Mouse (Mus musculus) G1E-ER4 (cell line): ENCODE results near the gene Gm49383. TPM values are rescaled to one million over a fixed set of nuclear protein-coding genes. Genes with fewer than 3 reads are reported as not detected.
"Not testable (repeated sequence)": the region's sequence is repeated elsewhere in the genome, so short reads cannot be mapped to it uniquely, and the experiment has no call there.

ENCODE experiments used
- GATA1 ChIP-seq: IDR thresholded peaks from one replicate; pipeline ENCODE4 v1.8.0; 2012; ENCODE audit warnings: low read length, inconsistent platforms
- polyA plus RNA-seq: library from polyadenylated mRNA; stranded (reverse); fragments of >175 nt; gene quantifications from 2 replicates; pipeline ENCODE4 v1.2.3, GENCODE M21; 2012

Gm49383 gene
- polyA plus RNA-seq, 1 experiment, result 78.8 TPM

- no peak for TF ChIP-seq GATA1
These were observed 12.3 kb downstream of the Gm49383 start for GRCm38 (mm10) chr12:69184342-69185295.

DNA sequence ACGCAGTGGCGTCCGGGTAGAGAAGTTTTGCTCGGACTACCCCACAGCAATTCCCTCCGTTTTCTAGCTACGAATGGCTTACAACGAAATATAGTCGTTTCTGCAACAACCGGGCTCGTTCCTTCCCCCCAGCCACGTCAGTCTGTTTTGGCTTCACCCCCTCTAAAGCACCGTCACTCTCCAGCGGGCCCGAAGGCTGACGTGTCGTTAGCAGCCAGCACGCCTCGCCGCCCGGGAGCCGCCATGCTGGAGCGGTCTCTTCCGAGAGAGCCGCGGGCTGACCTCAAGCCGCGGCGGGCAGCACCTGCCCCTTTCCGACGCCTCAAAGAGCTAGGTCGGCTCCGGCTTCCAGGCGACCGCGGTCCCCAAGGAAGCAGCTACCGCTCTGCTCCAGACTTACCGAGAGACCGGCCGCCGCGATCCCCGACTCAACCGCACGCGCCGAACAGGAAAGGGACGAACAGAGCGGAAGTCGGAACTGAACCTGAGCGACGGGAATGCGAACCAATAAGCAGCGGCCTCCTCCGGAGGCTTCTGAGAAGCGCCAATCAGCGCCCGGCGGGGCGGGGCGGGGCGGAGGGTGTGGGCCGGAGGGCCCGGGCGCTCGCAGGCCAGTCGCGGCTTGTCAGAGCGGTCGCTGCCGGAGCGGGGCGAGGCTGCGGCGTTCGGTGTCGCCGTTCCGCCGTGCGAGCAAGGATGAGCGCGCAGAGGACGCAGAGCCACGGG, 13.2 kb downstream of the Gm49383 start, which contains the start of the genes Rpl36al and Mgat2:
Rpl36al (minus strand) TSS at position 501 of the 726 bp plus-strand sequence.
Mgat2 (plus strand) TSS at position 575 of the 726 bp plus-strand sequence.
- TF ChIP-seq GATA1, result no peak

- TF ChIP-seq GATA1, result no peak
These were observed 15.1 kb downstream of the Gm49383 start for GRCm38 (mm10) chr12:69181800-69182199.

DNA sequence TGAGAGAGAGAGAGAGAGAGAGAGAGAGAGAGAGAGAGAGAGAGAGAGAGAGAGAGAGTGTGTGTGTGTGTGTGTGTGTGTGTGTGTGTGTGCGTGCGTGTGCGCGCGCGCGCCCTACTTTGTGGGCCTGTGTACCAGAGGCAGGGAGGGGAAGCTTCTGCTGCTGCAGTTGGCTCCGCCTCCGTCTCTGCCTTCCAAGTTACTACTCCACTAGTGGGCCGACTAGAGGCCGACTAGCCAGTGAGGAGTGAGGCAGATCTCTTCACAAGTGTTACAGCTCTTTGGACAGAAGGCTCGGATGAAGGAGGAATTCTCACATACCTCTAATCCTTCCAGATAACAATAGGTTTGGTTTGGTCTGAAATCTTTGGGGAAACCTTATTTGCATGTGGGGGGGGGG, 17.5 kb downstream of the Gm49383 start:
- TF ChIP-seq GATA1, result no peak

DNA sequence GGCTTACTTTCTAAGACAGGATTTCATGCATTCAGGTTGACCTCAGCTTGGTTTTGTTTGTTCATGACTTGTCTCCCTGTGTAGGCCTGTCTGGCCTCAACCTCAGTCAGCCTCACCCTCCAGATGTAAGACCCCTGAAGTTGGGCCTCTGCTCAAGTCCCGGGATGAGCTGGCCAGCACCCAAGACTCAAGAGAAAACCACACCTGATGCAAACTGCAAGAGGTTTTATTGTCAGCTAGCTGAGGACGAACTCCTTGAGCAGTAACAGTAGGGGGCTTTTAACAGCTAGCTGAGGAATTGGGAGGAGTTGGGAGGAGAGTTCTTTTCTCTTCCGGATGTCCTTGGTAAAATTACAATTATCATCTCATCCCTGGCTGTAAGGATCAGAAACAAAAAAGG, 19.4 kb downstream of the Gm49383 start:
- TF ChIP-seq GATA1, result no peak

DNA sequence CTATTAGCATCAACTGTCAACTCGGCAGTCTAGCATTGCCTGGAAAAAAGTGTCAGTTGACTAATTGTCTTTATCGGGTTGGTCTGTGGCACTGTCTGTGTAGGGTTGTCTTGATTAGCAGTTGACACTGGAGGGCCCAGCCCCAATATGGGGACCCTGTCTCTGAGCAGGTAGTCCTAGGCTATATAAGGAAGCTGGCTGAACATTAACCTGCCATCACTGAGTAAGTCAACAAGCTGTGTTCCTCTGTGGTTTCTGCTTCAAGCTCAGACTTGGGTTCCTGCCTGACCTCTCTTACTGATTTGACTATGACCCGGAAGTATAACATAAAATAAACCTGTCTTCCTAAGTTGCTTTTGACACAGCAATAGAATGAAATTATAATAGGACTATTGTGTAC, 20.9 kb downstream of the Gm49383 start:
- TF ChIP-seq GATA1, result no peak

GRCm38 (mm10) chr12:69171307-69171706, 25.6 kb downstream of the Gm49383 start:
- no peak for TF ChIP-seq GATA1

DNA sequence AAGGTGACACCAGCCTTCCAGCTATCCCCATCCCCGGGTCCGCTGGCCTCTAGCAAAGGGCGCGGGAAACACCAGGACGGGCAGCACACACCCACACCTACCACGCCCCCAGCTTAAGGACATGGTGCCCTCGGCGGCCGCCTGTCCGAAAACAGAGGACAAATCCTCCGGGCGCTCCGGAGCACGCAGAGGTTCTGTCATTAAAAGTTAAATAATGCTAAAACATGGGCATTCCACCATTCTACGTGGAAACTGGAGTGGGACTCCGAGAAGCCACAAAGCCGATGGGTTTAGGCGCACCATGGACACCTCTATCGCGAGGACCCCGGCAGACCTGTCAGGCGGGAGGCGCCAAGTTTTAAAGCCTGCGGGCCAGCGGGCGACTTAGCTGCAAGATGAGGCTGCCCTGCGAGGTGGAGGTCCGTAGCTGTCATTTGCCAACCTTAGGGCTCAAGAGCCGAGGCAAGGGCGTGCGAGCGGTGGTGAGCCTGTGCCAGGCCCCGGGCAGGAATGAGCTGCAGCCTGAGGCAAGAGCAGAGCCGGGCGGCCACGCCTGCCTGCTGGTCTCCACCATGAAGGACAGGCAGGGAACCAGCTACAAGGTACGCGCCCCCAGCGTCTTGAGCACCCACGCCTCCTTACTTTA, 28.3 kb downstream of the Gm49383 start, which contains the start of gene Lrr1:
Lrr1 (plus strand) TSS at position 354 of the 646 bp plus-strand sequence.
- TF ChIP-seq GATA1, result no peak

- no peak for TF ChIP-seq GATA1
These were observed 29.0 kb downstream of the Gm49383 start for GRCm38 (mm10) chr12:69167656-69168460.

DNA sequence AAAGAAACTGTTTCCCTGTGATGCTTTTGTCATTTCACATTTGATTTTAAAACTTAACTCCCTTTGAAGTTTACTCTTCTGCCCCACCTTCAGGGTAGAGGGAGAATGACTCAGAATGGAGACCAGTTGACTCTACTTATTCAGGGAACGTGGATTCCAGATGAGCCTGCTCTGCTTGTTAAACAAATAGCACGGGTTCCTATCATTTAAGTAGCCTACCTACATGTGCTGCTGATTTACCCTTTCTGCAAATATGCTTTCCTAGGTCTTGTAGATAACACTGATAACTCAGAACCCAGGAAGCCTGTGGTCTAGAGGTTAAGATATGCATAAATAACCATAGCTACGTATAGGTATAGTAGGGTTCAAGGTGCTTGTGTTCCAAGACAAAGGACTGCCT, 32.0 kb downstream of the Gm49383 start:
- TF ChIP-seq GATA1, result no peak

DNA sequence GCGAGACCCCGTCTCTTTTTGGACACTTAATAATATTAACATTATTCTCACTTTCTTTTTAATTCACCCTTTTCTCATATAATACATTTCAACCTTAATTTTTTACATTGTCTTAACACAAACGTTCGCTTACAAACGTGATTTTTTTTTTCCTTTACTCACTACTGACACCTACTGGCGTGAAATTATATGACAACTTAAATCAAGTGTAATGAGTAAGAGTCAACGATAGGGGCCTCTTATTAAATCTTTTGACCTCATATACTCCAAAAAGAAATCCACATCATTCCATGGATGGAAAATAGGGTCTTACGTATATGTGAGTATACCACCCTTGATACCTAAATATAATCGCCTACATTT, 37.3 kb downstream of the Gm49383 start:
- no peak for TF ChIP-seq GATA1

- not testable (repeated sequence) for TF ChIP-seq GATA1
These were observed 37.9 kb downstream of the Gm49383 start, which contains the start of gene Rps29 for GRCm38 (mm10) chr12:69158765-69159577. Gene Rps29 (minus strand): TSS chr12:69159186.

- TF ChIP-seq GATA1, result no peak
These were observed 38.5 kb downstream of the Gm49383 start for GRCm38 (mm10) chr12:69158366-69158764.

- TF ChIP-seq GATA1, result no peak
These were observed 39.8 kb downstream of the Gm49383 start for GRCm38 (mm10) chr12:69157107-69157506.

DNA sequence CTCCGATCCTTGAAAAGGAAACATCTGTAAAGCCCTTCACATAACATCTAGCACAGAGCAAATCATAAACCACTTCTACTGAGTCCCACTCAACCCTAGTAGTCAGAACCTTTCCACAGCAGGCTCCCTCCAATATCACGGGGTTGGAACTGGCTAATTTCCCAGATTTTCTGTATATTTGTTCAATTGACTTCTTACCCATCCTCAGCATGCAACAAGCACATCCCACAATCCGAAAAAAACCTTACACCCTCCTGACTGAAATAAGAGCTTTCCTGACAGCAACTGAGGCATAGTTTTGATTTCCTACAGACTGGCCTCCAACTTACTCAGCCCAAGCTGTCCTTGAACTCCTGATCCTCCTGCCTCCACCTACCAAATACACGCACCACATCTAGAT, 40.5 kb downstream of the Gm49383 start:
- no peak for TF ChIP-seq GATA1
